Mouse (Mus musculus): Measurements from ENCODE around the gene Cnpy3.

The Cnpy3 gene

DNA sequence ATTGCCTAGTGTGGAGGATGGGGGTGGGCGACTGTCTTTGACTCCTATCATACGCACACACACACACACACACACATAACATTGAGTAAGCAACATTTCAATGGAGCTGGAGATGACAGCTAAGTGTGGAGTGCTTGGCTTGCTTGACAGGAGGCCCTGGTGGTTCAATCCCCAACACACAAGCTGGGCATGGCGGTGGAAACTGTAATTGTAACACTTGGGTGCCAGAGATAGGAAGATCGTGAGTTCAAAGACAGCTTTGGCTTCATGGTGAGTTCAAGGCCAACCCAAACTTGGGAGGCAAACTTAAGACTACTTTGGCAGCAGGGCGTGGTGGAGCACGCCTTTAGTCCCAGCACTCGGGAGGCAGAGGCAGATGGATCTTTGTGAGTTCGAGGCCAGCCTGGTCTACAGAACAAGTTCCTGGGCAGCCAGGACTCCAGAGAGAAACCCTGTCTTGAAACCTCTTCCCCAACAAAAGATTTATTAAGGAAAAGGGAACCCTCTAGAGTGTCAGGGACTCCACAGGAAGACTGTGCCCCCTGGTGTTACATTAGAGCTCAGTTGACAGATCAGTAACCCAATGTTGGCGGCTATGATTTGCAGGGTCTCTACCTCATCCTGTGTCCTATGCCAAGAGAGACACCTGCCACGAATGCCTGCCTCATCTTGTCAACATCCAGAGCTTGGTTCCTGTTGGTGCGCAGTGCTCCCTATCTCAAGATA is 37.1 kb downstream of the Cnpy3 start:
- no peak for DNase-seq (ENCODE audit: low spot score in 2 of 2)

- DNase-seq (ENCODE audit: low spot score in 2 of 2): no peak
These were observed 38.2 kb downstream of the Cnpy3 start for GRCm38 (mm10) chr17:46713849-46714248.

DNA sequence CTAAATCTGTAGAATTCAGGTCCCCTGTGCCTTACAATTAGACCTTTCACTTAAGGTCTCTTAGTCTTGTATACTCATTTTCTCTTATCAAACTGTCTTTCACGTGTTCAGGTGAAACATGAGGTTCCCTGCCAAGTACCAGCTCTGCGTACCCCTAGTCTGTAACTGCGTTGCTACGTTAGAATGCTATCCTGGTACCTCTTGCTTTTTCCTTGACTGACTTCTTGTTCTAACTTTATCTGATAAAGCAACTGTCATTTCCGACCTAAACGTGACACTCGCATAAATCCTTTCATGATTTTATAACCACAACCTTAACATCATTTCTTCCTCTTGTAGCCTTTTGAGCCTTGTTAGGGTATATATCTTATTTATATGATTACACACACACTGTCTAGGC is 39.6 kb downstream of the Cnpy3 start:
- DNase-seq (ENCODE audit: low spot score in 2 of 2): no peak

- no peak for DNase-seq (ENCODE audit: low spot score in 2 of 2)
These were observed 40.3 kb downstream of the Cnpy3 start for GRCm38 (mm10) chr17:46711612-46712271.

GRCm38 (mm10) chr17:46710959-46711597 is 40.9 kb downstream of the Cnpy3 start, which contains the start of gene Pex6:
Pex6 (plus strand) TSS chr17:46711463.
- DNase-seq (ENCODE audit: low spot score in 2 of 2): peak; percentile 88 to 90

DNA sequence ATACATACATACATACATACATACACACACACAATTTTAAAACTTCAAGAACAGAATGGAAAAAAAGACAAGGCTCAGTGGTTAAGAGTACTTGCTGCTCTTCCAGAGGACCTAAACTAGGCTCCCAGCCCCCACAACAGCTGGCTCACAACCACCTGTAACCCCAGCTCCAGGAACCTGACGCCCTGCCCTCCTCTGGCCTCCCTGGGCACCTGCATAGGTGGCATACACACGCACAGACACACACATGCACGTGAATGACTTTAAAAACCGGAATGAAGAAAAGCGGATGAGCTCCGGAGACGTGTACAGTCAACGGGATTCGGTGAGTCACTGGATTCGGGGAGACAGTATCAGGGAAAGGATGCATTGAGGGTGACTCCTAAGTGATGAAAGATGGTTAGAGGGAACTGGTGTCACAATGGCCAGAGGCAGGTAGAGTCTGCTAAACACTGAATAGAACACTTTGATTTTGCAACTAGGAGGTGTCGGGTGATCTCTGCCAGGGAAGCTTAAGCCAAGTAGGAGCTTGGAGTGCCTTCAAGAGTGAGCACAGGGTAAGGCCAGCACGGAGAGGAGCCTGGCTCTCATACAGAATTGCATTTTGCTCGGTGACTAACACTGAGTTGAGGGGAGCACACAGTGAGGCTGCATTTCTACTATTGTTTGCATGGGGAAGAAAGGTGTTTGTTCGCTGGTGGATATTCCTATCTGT is 45.5 kb downstream of the Cnpy3 start:
- no peak for DNase-seq (ENCODE audit: low spot score in 2 of 2)

DNA sequence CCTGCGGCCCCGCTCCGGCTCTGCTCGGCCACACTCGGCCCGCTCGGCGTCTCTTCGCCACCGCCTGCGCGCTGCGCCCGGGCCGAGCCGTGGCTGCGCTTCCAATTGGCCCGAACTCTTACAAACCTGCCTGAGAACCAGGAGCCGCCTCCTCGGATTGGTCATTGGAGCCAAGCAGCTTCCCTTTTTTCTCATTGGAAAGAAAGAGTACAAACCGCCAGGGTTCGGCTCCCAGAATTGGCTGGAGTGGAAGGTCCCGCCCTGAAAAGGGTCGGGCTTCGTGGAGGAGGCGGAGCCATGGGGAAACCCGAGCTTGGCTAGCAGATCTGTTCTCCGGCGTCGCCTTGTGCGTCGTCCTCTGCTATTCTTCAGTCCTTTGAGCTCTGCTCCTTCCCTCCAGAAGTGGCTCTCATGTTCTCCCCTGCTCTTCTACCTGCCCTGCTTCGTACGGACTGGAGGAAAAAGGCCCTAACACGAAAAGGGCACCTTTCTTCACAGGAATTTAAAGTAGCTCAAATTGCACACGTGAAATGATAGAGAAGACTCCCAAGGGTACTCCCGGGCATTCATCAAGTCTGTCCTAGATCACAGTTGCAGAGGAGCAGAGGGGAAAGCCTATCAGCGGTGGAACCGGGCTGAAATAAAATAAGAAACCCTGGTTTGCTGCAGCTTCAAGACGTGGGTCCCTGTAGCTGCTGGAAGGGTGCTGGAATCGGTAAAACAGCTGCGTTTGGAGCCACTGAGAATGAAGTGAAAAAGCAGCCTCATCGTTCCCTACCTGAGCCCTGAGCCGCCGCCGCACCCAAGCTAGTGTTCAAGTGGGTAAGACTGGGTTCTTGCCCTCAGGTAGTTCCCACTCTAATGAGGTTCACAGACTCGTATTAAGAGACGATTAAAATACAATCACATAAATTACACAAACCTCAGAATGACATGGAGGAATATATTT is 46.9 kb downstream of the Cnpy3 start, which contains the start of gene Ppp2r5d:
Gene Ppp2r5d, minus strand, starts transcription at position 225 of the 949 bp plus-strand sequence.
- DNase-seq (ENCODE audit: low spot score in 2 of 2): peak; percentile 96 to 97

GRCm38 (mm10) chr17:46703971-46704886 is 47.8 kb downstream of the Cnpy3 start:
- DNase-seq (ENCODE audit: low spot score in 2 of 2): no peak

- DNase-seq (ENCODE audit: low spot score in 2 of 2): no peak
These were observed 49.5 kb downstream of the Cnpy3 start for GRCm38 (mm10) chr17:46702506-46702905.

- no peak for DNase-seq (ENCODE audit: low spot score in 2 of 2)
These were observed 49.9 kb downstream of the Cnpy3 start for GRCm38 (mm10) chr17:46702100-46702499.

- DNase-seq (ENCODE audit: low spot score in 2 of 2): no peak
These were observed 50.5 kb downstream of the Cnpy3 start for GRCm38 (mm10) chr17:46701489-46701888.

DNA sequence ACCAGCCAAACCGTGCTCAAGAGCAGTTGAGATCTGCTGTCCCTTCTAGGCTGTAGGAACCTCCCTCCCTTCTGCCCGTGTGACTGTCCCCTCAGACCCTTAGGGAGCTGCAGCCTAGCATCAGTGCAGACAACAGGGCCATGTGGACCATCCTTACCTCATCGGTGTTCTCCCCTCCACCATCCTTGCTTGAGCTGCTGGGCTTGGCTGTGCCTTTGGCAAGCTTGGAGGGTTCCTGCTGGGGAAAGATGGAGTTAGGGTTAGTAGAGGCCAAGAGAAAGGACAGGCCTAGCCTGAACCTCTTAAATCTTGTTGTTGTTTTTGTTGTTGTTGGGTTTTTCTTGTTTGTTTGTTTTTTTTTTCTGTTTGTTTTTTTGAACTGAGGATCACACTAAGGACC is 52.1 kb downstream of the Cnpy3 start:
- no peak for DNase-seq (ENCODE audit: low spot score in 2 of 2)

GRCm38 (mm10) chr17:46699245-46699644 is 52.8 kb downstream of the Cnpy3 start:
- DNase-seq (ENCODE audit: low spot score in 2 of 2): no peak

DNA sequence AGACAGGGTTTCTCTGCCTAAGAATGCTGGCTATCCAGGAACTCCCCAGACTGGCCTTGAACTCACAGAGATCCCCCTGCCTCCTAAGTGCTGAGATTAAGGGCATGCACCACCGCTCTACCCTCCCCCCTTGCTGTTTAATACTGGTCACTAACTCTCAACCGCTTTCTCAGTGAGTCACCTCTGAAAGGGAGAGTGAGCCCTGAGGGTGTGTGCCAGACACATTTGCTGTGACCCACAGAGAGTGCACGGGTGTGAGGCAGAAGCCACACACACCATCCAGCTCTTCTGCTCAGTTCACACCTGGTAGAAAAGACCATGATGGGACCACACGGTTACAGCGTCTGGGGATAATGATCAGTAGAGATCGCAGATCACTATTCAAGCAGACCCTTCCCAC is 53.5 kb downstream of the Cnpy3 start:
- no peak for DNase-seq (ENCODE audit: low spot score in 2 of 2)

GRCm38 (mm10) chr17:46694517-46695063 is 57.4 kb downstream of the Cnpy3 start:
- DNase-seq (ENCODE audit: low spot score in 2 of 2): no peak

GRCm38 (mm10) chr17:46691390-46691789 is 60.6 kb downstream of the Cnpy3 start:
- DNase-seq (ENCODE audit: low spot score in 2 of 2): no peak

GRCm38 (mm10) chr17:46690665-46691064 is 61.3 kb downstream of the Cnpy3 start:
- DNase-seq (ENCODE audit: low spot score in 2 of 2): no peak

DNA sequence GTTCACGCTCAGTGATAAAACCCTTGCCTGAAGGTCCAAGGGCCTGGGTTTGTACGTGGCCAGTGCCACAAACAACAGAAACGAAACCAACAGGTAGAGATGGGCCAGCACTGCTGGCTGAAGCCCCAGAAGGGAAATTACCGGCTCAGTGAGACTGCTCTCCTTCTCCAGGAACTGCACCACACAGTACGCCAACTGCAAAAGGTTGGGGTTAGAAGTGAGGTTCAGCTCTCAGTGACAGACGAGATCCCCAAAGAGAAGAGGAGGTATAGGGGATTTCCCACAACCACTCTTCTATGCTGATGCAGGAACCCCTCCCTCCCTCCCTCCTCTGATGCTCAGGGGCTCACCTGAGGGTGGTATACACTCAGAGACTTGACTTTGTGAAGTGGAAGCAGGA is 66.1 kb downstream of the Cnpy3 start:
- DNase-seq (ENCODE audit: low spot score in 2 of 2): no peak

Data from right cerebral cortex, postnatal 36 days (tissue).